Mouse (Mus musculus) heart, postnatal 10 days (tissue): Measurements from ENCODE around the gene Mylk. TPM values are rescaled to one million over a fixed set of nuclear protein-coding genes. Genes with fewer than 3 reads are reported as not detected.
"Not testable (repeated sequence)": the region's sequence is repeated elsewhere in the genome, so short reads cannot be mapped to it uniquely, and the experiment has no call there.

ENCODE experiments used
- DNase-seq, 2 experiments: peaks; one replicate each; pipeline ENCODE4 v3.0.0; 2021
- intact Hi-C: fragments of 180-260 bp; cut with DNase I; formaldehyde crosslinking; loops from one replicate; pipeline ENCODE4 v1.15.1; 2025
- total RNA-seq, 2 experiments: library from RNA; stranded (reverse); gene quantifications; 2 replicates each; pipeline ENCODE4 v1.2.3; 2021

The Mylk gene
- total RNA-seq, 2 experiments from 2014 or later = 38.2 to 41.8 TPM

DNA sequence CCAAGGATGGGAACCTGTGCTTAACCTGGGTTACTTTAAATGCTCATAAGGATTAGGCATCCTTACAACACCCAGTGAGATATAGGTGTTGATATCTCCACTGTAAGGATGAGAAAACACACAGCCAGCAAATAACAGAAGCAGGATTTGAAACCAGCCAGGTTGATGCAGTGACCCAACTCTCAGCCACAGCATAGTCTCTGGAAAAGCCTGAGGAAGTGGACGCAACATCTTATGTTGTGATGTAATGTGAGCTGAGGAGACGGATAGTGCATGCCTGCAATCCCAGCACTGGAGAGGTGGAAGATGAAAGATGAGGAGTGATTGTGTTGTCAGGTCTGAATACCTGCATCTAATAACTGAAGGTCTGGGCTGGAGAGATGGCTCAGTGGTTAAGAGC is 22.4 kb downstream of the Mylk start:
- DNase-seq = no peak
- intact Hi-C loops = no loop called here

DNA sequence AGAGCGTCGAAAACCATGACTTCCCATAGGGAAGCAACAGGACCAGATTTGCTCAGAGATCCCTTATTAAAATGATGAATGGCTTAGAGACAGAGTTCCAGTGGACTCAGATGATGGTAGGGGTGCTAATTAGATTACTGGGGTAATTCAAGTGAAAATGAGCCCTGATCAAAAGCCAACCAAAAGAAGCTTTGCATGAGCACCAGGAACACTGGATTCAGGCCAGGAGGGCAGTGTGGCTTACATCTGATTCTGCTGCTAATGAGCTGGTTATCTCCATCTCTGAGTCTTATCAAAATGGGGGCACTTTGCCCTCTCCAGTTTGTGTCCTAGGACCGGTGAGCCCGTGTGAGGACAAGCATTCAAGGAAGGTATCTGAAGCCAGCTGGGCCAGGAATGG is 23.4 kb downstream of the Mylk start:
- no peak for DNase-seq
- intact Hi-C loops = no loop called here

DNA sequence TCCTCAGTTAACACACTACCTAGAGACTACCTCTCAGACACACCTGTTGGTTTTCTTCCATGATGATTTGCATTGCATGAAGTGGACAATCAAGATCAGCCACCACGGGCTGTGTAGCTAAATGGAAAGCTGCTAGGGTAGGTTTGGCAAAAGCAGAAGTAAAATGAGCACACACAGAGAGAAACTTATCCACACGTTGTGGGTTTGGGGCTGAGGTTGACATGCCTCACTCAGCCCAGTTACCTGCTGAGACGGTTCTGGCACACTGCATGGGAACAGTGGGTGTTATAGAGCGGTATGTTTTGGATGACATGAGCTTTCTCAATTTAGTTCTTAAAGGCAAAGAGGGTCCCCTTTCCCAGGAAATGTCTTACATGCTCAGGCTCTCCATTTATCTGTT is 25.1 kb downstream of the Mylk start:
- intact Hi-C loops = no loop called here
- no peak for DNase-seq

DNA sequence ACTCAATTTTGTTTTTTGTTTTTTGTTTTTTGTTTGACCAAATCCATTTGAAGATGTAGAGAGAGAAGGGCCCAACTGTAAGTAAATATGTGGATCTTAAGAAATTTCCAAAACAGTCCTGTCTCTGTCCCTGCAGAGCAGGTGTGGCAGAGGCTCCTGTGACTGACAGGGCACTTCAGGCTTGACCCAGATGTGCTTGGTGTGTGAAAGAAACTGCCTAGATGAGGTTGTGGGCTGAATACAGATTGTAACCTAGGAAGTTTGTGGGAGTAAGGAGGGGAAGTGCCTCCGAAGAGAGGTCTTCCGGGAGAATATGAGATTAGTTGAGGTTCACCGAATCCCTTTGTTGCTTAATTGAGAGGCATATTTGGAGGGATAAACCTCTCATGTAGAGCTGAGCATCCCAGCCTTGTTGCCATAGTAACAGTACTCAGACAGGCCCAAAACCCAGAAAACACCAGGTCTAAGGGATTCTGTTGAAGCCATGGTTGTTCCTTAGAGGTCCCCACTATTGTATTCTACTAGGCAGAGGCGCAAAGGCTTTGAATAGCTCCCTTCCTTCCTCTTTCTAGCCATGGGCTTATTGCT is 27.5 kb downstream of the Mylk start:
- DNase-seq = no peak
- intact Hi-C loops = no loop called here

DNA sequence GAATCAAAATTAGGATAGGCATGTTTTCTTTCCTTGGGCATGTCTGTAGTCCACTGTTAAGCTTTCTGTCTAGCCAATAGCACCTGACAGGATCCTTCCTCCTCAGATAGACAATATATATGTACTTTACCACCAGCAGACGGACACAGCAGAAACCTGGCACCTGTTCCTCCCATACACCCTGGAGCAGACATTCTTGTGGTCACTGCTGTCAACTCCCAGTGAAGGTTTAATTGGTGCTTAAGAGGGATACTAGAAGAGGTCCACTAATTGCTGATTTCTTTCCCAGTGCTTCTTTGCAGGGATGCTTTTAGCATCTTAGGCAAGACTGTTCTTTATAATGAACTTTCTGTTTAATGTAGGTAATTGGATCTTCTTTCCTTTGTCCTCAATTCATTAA is 37.4 kb downstream of the Mylk start:
- intact Hi-C loops = no loop called here
- no peak for DNase-seq

DNA sequence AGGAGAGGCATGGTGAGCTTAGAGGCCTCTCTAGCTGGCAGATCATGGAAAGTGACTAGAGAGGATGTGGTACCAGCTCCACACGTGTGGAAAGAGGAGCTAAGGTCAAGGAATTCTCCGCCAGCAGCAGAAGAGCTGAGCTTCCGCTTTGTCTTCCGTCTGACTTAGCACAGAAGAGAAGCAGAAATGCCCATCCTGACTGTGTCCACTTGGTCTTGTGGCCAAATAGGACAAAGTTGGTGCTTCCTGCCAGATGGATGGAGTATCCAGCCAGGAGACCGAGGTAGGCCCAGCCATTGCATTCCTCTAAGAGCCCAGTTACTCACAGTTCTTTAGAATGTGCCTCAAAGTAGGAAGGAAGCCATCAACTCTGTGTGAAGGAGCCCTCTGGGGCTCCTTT is 38.5 kb downstream of the Mylk start:
- DNase-seq = no peak
- intact Hi-C loops = no loop called here

DNA sequence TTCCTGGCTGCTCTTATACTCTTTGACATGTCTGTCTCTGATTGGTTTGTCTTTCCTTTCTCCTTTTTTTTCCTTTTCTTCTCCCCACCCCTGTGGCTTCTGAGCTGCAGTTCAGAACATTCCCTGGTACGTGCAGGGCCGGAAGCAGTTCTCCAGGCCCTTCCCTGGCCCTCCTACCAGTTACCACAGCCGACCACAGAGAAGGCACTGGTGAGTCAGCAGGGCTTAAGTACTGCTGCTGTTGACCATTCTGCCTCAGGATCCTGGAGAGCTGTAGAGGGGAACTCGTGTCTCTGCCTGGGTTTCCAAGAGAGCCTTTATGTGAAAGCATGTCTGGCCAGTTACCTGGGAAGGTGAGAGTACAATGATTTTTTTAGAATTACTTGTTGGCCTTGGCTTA is 39.7 kb downstream of the Mylk start:
- no peak for DNase-seq
- intact Hi-C loops = no loop called here

DNA sequence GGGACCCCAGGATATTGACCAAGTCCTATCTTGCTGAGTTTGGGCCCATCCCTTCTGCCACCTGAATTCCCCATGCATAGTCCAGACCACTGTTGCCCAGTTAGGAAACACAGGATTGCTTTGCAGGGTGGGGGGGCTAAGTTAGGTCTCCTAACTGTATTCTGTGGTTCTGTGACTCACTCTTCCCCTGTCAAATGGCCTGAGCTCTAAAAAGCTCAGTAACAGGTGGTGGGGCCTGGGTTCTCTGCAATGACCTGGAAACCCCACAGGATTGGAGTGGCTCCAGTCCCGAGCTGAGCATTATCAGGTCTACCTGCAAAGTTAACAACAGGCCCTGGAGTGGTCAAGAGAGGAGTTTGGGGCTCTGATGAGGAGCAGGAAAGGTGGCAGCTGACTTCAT is 47.5 kb downstream of the Mylk start:
- DNase-seq = no peak
- intact Hi-C loops = no loop called here

DNA sequence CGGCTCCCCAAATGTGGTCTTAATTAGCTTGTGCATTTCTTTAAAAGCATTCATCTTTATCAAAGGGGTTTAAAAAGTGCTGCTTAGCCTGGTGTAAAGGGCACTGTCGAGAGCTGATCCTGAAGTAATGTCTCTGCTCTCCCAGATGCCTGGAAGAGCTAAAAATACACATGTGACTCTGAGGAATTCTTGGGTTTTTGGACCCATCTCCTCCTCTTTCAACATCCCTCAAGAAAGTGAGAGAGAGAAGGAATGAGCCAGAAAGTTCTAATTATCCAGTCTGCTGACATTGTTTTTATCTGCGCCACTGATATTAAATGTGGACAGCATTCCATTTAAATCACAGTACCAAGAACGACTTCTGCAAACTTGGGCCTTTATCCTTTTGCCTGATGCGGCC is 48.0 kb downstream of the Mylk start:
- DNase-seq = peak in 1 of 2 experiments; percentile 10
- intact Hi-C loops = no loop called here

DNA sequence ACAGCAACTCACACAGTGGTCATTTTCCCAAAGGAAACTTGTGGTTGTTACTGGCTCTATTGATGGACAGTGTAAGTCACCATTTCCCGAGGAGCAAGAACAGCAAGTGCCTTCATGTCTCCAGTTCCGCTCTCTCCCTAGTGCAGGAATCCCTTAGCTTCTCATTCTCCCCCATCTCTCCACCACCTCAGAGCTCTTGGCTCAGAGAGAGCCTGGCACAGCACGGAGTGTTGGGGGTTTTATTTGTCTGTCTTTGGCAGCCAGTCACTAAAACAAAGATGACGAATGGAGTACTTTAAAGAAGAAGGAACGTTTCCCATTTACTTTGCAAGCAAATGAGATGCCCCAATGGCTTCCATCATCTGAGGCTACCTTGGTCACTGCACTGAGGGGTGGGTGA is 56.2 kb downstream of the Mylk start:
- intact Hi-C loops = no loop called here
- DNase-seq = no peak

DNA sequence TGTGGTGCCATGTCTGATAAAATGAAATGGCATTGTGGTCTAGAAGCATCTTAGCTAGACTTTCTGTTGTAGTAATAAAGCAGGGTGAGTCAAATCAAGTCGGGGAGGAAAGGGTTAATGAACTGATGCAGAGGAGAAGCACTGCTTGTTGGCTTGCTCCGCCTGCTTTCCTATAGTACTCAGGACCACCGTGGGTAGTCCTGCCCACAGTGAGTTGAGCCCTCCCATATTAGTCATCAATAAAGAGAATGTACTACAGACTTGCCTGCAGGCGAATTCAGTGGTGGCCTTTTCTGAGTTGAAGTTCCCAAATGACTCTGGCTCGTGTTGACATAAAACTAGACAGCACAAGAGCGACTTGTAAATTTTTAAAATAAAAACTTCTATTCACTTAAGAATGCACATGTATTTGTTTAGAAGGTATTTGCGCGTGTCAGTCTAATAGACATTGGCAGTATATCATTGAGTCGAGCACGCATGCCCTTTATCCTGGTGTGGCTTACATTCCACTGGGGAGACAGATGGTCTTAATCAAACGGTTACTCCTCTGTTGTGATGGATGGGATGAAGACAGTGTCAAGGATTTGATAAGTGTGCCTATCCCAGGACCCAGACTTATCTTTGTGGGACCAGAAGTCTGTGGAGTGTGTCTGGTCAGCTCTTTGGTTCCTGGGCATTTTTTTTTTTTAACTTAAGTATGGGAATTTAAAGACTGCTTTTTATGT is 59.4 kb downstream of the Mylk start:
- intact Hi-C loops = no loop called here
- DNase-seq = no peak

DNA sequence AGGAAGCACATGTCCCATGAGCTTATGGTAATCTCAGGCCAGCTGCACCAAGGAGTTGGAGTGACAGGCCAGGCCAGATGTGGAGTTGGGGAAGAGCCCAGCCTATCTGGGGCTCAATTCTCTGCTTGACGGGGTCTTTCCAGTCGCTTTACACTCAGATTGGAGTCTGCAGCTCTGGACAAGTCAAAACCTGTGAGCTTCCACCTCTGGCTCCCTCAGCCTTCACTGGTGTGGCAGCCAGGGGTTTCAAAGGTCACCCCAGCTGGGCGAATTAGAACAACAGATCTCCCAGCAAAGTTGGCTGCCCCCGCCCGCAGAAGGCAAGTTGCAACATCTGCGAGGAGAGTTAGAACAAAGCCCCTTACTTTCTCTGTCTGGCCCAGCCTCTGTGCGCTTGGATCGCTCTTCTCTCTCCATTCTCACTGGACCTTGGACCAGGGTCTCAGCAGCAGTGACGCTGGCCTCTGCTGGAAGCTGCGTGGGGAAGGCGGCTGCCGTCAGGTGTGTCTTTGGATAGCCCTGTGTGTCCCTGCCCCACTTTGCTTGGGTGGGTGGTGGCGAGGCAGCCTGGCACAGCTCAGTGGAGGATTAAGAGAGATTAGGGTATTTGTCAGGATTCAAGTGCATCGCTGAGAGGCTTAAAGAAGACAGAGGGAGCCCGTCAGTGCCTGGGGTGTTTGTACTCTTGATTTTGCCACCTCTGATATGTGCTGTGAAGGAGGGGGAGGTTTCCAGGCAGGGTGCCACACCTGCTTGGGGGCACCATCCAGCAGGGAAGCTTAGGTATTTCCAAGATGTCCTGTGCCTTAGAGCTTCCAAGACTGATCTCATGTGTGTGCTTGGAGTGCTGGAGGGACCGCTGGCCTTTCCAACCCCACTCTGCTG is 62.1 kb downstream of the Mylk start:
- DNase-seq = peak; percentile 55 to 63
- intact Hi-C loops = no loop called here

DNA sequence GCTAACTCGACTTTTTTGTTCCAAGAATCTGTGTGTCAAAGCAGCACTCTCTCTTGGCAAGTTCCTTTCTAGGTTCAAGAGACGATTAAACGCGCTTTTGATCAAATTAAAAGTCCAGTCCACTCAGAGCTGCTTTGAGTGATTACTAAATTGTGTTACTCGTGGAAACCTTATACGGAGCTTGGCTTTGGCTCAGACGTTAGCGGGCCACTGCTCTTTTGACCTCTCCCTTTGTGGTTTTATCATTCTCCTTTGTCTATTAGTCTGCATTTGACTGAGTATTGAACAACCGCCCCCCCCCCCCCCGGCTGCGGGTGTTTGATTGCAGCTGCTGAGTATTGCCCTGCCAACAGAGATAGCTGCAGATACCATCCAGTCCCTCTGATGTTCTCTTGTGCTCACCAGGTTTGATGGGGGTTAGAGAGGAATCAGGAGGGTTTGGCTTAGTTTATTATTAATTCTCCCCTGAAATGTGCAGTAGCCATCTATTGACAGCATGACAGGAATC is 62.8 kb downstream of the Mylk start:
- intact Hi-C loops = no loop called here
- no peak for DNase-seq

DNA sequence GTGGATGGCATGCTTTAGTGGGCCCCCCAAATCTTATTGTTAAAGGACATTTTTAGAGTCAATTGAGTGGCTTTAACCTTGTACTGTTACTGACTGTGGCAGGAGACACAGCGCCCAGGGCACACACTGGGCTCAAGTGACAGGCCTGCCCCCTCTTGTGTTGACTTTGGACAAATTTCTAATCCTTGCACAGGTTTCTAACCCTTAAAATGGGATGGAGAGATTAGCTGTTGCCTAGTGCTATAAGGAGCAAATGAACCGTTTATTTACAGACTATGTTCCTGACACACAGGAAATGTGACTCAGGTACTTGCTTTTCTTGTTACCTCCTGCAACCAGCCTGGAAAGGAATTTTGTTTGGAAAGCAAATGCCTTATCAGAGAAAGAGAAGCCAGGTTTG is 67.2 kb downstream of the Mylk start:
- intact Hi-C loops = no loop called here
- no peak for DNase-seq

DNA sequence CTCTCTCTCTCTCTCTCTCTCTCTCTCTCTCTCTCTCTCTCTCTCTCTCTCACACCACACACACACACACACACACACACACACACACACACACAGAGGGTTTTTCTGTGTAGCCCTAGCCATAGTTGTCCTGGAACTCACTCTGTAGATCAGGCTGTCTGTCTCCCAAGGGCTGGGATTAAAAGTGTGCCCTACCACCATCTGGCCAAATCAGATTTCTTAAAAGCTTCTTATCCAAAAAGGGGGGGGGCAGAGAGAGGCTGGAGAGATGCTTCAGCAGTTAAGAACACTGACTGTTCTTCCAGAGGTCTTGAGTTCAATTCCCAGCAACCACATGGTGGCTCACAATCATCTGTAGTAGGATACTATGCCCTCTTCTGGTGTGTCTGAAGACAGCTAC is 68.2 kb downstream of the Mylk start:
- intact Hi-C loops, DNase-seq: not testable (repeated sequence)

DNA sequence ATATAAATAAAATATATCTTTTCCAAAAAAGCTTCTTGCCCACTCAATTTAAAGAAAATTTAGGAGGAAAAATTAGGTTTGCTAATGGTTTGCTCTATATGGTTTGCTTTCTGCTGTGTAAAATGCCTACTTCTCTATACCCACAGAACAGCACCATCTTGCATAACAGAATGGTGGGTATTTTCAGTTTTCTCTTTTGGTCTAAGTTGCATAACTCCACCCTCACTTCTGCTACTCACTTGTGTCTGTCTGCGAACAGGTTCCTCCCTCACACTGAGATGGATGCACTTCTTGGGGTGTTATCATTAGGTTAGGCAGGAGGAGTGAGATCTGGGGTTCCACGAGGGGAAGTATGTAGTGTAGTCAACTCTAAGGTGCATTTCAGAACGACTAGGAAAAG is 68.6 kb downstream of the Mylk start:
- intact Hi-C loops = no loop called here
- no peak for DNase-seq

DNA sequence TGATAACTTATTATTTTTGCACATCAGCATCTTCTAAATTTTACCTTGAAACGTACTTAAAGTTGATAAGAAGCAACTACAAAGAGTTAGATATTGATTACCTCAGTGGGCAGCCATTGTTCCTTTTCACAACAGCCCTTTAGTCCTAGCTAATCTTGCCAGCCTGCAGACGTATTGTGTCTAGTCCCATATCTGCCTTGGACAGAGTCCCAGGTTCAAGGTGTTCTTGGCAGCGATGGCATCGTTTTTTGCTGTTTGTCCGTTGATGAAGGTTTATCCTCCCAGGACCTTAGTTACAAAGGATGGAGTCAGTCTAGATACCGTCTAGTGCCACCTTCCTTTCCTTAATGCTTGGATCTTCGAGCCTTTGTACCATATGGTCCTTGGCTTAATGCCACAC is 69.6 kb downstream of the Mylk start:
- intact Hi-C loops = no loop called here
- DNase-seq = no peak

DNA sequence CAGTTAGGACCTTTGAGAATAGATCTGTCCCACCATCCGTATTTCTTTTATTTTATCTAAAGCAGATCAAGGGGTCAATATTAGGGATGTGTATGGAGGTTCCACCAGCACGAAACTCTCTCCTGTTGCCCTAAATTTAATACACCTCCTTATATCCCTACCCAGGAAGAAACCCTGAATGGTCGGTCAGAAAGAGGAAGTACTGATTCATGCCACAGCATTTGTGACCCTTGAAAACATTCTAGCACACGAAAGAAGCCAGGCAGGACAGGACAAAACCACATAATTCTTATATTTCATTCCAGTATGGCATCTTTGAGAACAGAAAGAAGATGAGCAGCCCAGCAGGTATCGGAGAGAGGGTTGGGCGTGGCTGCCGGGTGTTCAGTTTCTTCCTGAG is 71.5 kb downstream of the Mylk start:
- intact Hi-C loops = no loop called here
- DNase-seq = no peak

DNA sequence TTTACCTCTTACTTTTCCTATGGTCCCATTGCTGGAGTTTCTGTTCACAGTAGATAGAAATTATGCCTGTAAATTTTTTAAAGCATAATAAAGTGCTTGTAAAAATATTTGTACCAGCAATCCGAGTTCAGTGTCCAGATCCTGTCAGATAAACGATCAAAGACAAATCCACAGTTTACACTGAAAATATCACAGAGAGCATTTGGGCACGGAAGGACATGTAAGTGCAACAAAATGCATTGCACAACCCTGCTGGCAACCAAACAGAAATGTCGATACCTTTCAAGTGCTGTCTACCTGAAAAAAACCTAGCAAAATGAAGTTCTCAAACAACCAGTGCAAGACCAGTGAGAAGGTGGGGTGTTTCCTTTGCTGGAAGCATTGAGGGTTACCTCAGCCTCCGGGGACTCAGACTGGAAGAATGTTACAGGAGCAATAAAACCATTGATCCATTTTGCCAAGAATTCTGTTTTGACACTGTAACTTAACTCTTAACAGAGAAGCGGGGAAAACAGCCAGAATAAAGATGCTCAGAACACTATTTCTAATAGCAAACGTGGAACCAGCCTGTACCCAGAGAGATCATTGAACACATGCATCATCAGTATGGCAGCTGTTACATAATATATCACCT is 80.2 kb downstream of the Mylk start:
- intact Hi-C loops = no loop called here

DNA sequence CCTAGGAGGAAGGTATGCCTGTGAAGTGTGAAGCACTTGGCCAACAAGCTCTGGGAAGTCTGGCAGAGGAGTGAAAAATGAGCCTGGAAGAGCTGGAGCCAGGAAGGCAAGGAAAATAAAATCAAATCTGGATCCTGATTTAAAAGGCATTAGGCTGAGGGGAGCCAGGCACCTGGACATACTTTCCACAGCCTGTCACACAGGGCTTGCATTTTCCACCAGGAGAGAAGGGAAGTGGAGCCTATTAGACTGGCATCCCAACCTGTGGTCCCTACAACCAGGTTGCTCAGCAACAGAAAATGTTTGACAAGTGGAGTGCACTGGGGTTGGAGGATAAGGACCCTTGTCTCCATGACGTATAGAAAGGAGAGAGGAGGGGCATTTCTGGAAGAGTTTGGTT is 89.5 kb downstream of the Mylk start:
- intact Hi-C loops = no loop called here
- DNase-seq = no peak

More for the DNA sequence above, 80.2 kb downstream of the Mylk start:
- DNase-seq = no peak

DNA sequence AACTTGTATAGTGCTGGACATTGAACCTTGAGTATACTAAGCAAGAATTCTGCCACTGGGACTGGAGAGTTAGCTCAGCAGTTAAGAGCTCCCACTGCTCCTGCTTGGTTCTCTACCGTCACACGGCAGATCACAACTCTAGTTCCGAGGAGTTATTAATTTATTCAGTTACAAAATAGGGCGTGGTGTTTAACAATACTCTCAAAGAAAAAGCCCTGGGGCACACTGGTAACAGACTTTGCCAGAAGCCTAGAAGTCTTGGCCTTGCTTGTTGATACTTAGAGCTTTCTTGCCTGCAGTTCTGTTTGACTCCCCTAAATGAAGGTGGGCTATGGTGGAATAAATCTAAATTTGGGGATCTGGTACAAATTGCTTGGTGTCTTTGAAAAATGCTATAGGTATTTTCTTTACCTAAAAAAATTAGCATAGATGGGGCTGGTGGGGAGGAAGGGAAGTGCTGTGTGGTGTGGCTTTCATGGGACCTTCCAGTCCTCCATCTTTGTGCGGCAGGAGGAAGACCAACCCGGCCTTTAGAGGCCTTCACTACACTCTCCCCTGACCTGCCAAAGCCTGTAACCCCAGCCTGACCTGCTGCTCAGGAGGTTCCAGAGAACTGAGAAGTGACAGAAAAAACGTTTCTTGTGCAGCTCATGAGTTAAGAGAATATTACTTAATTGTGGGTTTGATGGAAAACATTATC is 94.1 kb downstream of the Mylk start:
- intact Hi-C loops = no loop called here
- no peak for DNase-seq
